Mouse (Mus musculus): Measurements from ENCODE around the gene Gsdma.
A peak's percentile ranks its signal among the peaks of the same experiment; 100 is the strongest.
"Not testable (repeated sequence)": the region's sequence is repeated elsewhere in the genome, so short reads cannot be mapped to it uniquely, and the experiment has no call there.

The Gsdma gene

GRCm38 (mm10) chr11:98680023-98680422 is 15.9 kb downstream of the Gsdma start:
- no peak for ATAC-seq (ENCODE audit: insufficient number of reproducible peaks, low FRiP score, low TSS enrichment)

DNA sequence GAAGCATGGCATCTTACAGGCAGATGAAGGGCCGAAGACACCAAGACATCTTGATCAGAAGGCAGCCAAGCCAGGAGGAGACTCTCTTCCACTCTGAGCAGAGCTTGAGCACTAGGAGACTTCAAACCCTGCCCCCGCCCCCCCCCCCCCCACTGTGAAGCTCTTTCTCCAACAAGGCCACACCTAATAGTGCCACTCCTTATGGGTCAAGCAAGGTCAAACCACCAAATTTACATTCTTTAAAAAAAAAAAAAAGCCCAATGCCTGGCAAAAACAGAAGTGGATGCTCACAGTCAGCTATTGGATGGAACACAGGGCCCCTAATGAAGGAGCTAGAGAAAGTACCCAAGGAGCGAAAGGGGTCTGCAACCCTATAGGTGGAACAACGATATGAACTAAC is 16.4 kb downstream of the Gsdma start:
- ATAC-seq (ENCODE audit: insufficient number of reproducible peaks, low FRiP score, low TSS enrichment): not testable (repeated sequence)

GRCm38 (mm10) chr11:98681186-98681585 is 17.0 kb downstream of the Gsdma start:
- ATAC-seq (ENCODE audit: insufficient number of reproducible peaks, low FRiP score, low TSS enrichment): no peak

DNA sequence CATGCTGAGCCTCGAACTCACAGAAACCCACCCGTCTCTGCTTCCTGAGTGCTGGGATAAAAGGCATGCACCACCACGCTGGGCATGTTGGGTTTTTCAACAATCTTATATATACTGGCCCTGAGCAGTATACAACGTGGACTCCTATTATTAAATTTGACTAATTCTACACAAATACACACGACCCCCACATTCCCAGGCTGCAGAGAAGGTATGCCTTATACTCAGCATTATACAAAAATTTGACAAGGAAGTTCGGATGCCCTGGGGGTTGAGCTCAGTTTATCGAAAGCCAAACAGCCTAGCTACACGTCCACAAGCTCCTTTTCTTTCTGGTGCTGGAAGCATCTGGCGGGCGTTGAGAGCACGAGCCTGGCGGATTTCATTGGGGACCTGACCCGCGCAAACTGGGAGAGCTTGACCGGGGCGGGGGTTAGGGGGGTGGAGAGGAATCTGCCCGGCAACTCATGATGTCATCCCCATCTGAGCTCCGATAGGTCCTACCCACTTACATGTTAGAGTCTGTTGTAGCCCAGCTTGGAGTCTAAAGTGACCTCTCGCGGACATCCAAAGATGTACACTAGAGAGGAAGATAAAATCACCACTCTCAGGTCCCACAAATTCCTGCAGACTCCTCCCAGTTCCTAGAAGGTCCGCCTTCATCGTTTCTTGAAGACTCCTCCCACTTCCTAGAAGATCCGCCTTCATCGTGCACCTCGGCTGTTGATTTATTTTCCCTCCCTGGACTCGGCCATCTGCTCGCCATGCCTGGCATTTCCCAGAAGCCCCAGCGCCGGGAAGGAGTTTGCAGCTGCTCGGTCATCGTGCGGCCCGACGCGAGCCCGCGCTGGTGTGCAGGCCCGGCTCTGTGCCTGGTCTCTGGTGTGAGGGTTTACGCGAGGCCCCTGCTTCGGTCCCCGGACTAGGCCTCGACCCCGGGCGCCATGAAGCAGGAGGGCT is 17.9 kb downstream of the Gsdma start, which contains the start of gene Psmd3:
Gene Psmd3 (plus strand): TSS at position 769 of the 960 bp plus-strand sequence.
- ATAC-seq (ENCODE audit: insufficient number of reproducible peaks, low FRiP score, low TSS enrichment): peak; percentile 95

DNA sequence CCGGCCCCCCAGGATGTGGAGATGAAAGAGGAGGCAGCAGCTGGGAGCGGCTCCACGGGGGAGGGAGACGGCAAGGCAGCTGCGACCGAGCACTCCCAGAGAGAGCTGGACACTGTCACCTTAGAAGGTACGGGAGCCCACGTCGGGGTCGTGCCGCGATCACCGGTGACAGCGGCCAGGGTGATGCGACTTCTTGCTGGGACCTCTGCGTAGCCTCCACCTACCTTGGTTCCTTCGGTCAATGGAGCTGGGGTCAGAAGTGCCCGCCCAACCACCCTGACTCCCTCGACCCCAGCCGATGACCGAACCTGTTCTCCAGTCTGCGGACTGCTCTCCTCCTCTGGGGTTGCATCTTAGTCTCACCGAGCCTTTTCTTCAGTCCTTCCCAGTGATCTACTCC is 18.7 kb downstream of the Gsdma start:
- peak; percentile 5; the same call in 1 of the 2 replicates for ATAC-seq (ENCODE audit: insufficient number of reproducible peaks, low FRiP score, low TSS enrichment)

- no peak for ATAC-seq (ENCODE audit: insufficient number of reproducible peaks, low FRiP score, low TSS enrichment)
These were observed 21.5 kb downstream of the Gsdma start for GRCm38 (mm10) chr11:98685642-98686041.

- no peak for ATAC-seq (ENCODE audit: insufficient number of reproducible peaks, low FRiP score, low TSS enrichment)
These were observed 22.8 kb downstream of the Gsdma start for GRCm38 (mm10) chr11:98686976-98687375.

DNA sequence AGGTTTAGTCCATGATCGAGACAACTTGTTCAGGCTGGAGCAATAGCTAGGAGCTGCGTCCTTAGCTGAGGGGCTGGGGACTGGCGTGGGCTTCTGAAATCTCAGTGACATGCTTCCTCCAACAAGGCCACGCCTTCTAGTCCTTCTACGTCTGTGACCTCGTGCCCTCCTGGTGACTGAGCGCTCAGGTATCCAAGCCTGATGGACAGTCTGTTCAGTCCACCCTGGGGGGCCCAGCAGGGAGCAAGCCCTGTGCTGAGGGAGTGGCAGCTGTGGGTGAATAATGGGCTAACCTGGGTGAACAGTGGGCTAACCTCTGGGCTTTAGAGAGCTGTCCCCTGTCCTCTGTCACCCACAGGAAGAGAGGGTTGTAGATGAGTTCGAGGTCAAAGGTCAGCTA is 23.9 kb downstream of the Gsdma start:
- ATAC-seq (ENCODE audit: insufficient number of reproducible peaks, low FRiP score, low TSS enrichment): no peak

DNA sequence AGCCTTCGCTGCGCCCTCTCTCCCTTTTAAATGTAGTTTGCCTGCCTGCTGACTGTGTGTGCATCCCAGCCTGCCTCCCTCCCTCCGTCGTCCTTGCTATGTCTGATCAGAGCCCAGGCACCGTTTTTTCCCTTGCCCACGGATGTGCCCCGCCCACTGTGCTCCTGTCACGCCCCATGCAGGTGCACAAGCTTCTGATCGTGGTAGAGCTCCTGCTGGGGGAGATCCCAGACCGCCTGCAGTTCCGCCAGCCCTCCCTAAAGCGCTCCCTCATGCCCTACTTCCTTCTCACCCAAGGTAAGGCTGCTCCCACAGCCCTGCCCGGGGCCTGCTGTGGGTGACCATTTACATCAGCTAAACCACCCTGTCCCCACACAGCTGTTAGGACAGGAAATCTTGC is 29.1 kb downstream of the Gsdma start:
- no peak for ATAC-seq (ENCODE audit: insufficient number of reproducible peaks, low FRiP score, low TSS enrichment)

DNA sequence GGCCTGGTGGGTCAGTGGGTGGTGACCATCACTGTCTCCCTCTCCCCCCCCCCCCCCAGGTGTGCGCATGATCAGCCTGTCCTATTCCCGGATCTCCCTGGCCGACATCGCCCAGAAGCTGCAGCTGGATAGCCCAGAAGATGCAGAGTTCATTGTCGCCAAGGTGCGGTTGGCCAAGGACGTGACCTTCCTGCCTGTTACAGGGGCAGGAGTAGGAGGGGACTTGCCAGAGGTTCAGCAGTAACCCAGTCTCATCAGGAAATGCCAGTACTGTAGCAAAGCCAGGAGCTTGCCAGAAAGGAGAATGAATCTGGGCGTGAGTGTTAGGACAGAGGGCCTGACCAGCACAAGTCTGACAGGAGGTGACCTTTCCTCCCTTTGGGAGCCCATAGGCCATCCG is 29.6 kb downstream of the Gsdma start:
- ATAC-seq (ENCODE audit: insufficient number of reproducible peaks, low FRiP score, low TSS enrichment): no peak

DNA sequence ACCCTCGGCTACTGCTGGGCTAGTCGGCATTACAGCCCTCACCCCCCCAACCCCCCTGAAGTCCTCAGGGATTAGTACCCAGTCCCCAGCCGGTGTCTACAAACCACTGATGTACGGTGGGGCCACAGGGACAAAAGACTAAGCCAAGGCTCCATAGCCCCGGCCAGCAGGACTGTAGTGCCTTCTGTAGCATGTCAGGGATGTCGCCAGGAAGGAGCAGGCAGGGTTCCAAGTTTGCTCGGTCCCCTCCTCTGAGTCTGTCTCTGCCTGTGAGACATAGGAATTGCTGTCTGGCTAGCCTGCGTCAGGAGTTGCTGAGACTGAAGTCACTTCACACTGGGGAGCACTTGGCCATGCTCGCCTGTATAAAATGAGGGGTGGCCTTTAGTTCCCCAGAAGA is 30.1 kb downstream of the Gsdma start:
- no peak for ATAC-seq (ENCODE audit: insufficient number of reproducible peaks, low FRiP score, low TSS enrichment)

DNA sequence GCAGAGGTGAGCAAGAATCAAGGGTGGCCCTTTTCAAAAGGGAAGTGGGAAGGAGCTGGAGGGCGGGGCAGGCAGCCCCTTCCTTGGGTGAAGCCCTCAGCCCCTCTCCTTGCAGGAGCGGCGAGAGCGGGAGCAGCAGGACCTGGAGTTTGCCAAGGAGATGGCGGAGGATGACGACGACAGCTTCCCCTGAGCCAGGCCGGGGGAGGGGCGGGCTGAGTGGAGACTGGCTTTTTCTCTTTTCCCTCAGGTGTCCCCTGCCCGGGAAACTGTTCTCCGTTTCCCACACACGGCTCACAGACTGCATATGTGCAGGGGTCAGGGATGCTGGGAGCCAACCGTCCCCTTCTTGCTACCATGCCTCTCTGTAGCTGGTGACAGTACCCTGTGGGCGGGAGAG is 31.3 kb downstream of the Gsdma start:
- no peak for ATAC-seq (ENCODE audit: insufficient number of reproducible peaks, low FRiP score, low TSS enrichment)

DNA sequence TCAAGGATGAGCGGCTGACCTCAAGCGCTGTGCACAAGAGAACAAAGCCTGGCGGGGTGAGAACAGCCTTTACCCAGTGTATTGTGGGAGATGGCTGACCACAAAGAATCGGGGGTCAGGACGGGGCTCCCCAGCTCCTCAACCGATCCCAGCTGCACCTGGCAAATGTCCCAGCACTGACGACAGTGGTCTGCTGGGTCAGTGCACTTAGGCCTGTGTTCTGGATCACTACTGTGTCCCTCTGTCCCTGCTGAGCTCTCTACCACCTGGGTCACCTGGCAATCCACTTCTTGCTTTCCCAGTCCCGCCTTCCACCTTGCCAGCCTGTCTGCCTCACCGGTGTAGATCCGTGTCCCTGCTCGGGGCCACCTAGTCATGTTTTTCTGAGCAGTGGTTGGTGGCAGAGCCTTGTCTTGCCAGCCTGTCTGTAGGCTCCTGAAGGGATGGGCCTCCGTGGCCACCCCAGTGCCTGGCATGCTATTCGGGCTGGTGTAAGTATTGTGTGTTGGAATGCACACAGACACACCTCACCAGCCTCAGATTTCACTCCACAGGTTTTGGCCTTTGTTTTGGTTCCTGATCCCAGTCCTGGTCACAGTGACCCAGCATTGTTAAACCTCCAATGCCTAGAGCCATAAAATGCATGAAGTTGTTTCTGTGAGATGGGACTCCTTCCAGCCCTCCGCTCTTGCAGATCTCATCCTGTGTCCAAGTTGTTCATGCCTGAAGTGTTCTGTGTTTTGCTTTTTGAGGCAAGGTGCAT is 32.5 kb downstream of the Gsdma start:
- no peak for ATAC-seq (ENCODE audit: insufficient number of reproducible peaks, low FRiP score, low TSS enrichment)

- ATAC-seq (ENCODE audit: insufficient number of reproducible peaks, low FRiP score, low TSS enrichment): no peak
These were observed 33.1 kb downstream of the Gsdma start for GRCm38 (mm10) chr11:98697225-98697624.

DNA sequence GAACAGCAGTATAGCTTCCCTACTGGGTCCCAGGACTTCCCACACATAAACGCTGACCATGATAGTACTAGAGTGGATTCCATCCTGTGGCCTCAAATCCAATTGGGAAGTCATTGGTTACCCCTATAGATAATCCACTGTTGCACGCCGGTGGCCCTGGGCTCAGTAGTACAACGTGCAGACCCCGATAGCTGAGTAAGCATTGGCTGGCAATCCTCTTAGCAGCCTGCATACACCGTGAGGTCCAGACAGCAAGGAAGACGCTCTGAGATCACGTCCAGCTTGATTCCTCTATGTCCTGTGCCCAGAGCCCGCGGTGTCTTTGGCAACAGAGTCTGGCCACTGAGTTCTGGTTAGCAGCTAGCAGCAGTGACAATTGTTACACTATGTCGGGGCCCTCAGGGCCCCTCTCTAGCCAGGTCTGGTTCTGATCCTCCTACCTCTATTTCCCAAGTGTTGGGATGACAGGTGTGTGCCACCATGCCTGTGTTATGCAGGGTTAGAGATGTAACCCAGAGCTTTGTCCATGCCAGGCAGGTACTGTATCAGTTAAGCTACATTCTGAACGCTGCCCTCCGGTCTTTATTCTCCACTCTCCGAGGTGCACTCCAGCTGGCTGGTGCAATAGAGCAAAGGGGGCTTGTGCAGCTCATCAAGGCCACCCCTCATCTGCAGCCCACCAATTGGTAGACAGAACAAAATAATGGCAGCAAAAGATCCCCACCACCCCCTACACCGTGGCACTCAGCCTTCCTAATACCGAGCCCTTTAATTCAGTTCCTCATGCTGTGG is 34.9 kb downstream of the Gsdma start:
- no peak for ATAC-seq (ENCODE audit: insufficient number of reproducible peaks, low FRiP score, low TSS enrichment)

- no peak; the same call in 1 of the 2 replicates for ATAC-seq (ENCODE audit: insufficient number of reproducible peaks, low FRiP score, low TSS enrichment)
These were observed 35.8 kb downstream of the Gsdma start for GRCm38 (mm10) chr11:98699911-98700310.

- ATAC-seq (ENCODE audit: insufficient number of reproducible peaks, low FRiP score, low TSS enrichment): no peak
These were observed 37.1 kb downstream of the Gsdma start, which contains the start of gene Csf3 for GRCm38 (mm10) chr11:98701213-98701670. Gene Csf3, plus strand, starts transcription at chr11:98701263.

DNA sequence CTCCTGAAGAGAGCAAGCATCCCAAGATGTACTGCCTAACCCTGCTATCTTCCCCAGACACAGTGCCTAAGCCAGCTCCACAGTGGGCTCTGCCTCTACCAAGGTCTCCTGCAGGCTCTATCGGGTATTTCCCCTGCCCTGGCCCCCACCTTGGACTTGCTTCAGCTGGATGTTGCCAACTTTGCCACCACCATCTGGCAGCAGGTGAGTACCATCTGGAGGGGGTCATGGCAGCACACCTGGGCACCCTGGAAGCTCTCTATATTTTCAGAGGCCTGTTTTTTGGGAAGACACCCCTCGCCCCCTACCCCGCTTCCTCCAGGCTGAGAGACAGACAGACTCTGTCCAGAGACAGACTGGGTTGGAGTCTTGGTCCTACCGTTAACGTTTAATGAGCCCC is 38.2 kb downstream of the Gsdma start:
- ATAC-seq (ENCODE audit: insufficient number of reproducible peaks, low FRiP score, low TSS enrichment): no peak

GRCm38 (mm10) chr11:98705021-98705420 is 40.9 kb downstream of the Gsdma start:
- ATAC-seq (ENCODE audit: insufficient number of reproducible peaks, low FRiP score, low TSS enrichment): no peak
